Mouse (Mus musculus) retina, adult 2 months (tissue): Measurements from ENCODE around the gene Ramac.
A peak's percentile ranks its signal among the peaks of the same experiment; 100 is the strongest.

Experiments
- DNase-seq: peaks from one replicate; pipeline ENCODE4 v3.0.0-alpha.2; 2012; ENCODE audit warnings: low read depth, low spot score

Ramac gene

DNA sequence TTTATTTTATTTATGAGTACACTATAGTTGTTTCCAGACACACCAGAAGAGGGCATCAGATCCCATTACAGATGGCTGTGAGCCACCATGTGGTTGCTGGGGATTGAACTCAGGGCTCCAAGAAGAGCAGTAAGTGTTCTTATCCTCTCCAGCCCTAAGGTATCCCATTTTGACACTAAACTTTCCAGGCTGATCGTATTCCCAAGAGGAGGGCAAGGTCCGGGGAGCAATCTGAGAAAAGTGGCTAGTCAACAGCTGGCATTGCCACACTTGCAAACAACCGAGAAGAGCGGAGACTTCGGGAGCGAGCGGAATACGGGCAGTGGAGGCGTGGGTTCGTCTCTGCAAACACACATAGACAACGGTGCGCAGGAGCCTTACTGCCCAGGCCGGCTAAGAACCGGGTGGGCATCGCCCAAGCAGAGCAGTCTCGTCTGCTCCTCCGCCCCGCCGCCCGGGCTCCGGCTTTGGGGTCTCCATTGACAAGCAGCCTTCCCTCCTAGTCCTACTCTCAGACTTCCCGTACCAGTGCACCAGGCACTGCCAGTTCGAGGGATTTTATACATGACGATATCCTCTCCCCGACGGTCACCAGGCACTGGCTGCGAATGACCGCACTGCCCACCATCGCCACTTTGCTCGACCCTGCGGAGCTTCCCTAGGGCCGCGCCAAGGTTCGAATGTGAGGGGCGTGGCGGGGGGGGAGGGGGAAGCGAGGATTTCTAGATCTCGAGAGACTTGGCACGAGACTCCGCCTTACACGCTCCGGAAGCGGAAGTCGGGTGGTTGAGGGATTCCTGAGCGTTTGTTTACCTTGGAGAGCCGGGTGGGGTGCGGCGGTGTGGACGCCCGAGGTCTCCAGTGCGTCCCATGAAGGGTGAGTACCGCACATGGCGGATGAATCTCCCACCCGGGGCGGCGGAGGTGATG is at the start of gene Ramac:
Gene Ramac, plus strand, starts transcription at position 746 of the 930 bp plus-strand sequence.
- peak; percentile 80 for DNase-seq

DNA sequence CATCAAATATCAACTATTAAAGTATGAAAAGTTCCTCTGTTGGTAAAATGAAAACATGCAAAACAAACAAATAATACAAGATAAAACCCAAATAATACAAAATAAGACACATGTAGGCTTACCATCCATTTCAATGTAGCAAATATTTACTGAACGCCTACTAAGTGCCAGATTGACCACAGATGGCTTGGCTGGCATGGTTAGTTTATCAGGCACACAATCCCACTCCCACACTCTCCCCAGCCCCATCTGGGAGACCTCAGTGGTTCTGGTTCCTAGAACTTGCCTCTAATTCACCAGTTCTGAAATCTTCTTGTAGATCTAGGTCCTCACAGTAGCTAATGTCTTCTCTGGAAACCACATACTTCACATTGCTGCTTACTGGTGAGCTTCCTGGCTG is 44.1 kb upstream of the Ramac start:
- DNase-seq = no peak

DNA sequence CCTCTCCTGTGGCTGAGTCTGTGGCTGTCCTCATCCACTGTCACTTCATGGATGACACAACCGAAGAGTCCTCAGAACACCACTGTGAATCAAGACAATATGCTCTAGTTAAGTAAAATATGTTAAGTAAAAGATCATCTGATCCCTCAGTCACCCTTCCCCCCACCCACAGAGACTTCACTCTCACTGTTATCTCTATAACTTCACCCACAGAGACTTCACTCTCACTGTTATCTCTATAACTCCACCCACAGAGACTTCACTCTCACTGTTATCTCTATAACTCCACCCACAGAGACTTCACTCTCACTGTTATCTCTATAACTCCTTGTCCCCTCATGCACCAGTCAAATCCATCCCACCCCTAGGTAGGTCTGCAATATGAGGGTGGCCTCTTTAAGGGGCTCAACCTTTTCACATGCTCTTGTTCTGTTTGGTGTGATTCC is 43.5 kb upstream of the Ramac start:
- no peak for DNase-seq

DNA sequence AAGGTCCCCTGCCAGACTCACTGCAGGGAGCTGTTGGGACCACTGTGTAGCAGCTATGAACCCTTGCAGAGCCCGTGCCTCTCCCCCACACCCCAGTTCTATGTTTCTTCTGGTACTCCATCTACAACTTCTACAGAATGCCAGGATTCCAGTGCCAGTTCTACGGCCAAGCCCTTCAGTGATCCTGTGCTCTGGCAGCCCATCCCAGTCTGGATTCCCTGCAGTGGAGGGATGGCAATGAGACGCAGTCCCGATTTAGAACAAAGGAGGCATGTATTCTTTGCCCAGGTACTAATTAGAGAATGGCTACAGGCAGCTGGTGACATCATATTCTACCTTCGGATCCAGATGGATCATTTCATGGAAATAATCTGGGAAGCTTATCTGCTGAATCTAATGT is 41.5 kb upstream of the Ramac start:
- DNase-seq = no peak

DNA sequence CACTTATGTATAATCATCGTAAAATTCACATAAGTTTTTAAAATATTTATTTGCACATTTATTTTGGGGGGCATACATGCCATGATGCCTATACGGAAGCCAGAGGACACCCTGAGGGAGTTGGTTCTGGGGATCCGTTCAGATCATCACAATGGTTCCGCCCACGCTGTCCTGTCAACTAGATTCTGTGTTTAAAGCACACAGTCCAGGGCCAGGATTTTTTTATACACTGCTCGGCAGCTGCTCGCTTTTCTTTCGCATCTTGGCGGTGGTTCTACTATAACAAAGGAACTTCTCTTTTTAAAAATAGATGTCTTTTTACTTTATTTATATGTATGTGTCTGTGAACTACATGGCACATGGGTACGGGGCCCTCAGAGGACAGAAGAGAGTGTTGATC is 38.9 kb upstream of the Ramac start:
- no peak for DNase-seq

DNA sequence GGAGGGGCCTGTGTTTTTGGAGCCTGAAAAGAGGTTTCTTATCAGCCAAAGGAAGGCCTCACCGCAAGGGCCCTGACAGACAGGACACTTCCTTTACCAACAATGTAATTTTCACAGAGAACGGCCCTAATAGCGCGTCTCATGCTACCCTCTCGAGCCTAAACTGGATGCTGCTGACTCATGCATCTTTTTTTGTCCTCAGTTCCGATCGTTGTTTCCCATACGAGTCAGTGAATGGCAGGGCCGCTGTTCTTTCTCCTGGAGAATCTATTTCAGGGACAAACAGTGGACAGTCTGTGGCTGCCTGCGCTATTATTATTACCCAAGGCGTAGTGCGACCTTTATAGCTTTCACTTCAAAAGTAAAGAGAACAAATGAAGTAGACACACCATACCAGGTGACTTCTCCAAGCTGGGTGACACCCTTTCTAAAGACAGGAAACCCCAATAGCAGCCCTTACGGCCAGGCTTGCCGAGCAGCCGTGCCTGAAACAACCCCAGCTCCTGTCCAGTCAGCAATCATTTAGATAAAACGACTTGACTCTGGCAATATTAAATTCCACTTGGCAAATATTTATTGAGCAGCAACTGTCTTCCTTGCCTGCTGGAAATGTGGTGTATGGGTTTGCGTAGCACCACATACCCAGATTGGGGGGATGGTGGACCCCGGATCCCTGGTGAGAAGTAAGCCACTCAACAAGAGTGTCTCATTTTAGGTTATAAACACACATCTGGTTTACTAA is 36.6 kb upstream of the Ramac start:
- DNase-seq = no peak

DNA sequence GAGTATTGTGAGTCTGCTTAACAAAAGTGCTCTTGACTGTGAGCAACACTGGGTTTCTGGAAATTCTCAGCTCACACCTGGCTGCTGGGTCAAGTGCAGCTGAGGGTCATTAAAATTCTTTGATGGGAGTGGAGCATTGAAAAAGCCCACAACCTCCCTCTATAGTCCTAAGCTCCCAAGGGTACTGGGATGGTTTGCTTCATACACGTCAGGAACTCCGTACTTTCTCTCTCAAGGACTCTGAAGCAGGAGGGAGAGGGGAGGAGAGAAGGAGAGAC is 36.1 kb upstream of the Ramac start:
- DNase-seq = no peak

DNA sequence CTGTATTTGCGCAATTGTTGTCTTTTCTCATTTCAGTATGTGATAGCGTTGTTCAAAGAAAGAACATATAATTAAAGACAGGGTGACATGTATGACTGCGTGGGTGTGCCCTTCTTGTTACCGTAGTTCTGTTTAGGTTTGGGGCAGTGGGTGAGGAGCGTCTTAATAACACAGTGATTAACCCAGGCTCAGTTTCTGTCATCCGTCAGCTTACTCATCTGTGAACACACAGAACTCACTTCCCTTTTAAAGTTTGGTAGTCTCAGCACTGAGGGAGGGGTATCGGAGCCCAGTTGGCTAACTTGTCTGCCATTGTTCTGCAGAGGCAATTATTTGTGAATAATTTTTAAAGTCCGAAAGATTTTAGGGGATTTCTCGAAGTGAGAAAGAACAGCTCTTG is 35.0 kb upstream of the Ramac start:
- no peak for DNase-seq

DNA sequence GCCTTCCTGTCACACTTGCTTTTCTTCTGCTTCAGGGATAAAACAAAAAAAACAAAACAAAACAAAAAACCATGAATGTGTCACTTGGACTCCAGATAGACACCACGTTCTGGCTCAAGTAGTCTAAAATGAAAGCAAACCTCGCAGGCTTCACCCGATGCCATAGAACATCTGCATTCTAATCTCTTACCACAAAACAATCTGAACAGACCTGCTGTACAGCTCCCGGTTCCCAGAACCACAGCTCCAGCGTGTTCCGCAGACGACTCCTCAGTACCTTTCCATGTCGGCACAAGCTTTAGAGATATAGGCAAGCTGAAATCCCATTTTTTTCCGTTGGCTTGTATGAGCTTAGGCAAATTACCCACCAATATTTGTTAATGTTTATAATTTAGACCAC is 32.9 kb upstream of the Ramac start:
- no peak for DNase-seq

DNA sequence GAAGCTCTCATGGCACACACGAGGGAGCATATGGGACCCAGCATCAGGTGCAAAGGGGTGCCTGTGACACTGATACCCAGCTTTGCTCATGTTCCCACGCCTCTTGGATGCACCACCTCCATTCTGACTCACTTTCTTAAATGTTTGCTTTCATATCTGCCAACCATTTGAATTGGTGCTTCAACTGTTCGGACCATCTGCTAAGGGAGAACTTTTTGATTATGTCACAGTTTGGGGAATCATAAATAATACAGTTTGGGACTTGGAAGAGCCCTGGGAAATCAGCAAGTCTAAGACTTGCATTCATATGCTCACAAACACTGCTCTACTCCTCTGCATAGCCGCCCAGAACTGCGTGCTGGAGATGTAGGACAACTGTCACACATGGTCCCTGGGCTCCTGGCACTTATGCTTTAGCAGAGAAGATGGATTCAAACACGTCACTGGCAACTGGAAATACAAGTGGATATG is 31.5 kb upstream of the Ramac start:
- DNase-seq = no peak

DNA sequence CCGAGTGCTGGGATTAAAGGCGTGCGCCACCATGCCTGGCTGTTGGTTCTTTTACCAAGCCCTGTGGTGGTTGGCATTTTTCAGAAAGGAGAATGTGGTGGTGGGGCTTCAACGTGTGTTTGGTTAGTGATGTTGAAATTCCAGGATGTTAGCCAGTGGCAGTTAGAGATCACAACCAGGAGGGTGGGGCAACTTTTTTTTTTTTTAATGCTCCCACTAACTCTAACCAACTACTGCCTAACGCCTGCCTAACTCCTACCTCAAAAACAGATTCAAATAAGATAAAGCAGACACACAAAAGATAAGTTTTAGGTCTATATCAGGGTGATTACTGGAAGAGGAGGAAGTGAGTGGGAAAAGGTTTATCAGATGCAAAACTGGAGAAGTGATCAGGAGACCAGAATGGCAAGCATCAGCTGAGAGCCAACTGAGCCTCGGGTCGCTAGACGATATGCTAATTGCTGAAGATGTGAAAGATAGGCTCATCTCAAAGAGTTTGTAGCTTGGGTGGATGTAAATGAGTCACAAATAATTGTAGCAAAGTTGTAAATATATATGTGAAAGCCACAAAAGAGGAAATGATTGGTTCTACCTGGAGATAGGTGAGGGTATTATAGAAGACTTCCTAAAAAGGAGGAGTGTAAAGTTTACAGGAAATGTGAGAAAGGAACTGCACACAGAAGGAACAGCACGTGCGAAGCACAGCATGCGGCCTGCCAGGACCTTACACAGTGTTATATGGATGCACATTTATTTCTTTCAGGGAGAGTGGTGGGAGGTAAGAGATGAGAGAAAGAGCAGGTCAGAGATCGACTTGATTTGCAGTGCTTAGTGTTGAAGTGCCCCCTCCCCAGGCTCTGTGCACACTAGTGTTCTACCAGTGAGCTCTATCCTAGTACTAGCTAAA is 30.3 kb upstream of the Ramac start:
- no peak for DNase-seq

DNA sequence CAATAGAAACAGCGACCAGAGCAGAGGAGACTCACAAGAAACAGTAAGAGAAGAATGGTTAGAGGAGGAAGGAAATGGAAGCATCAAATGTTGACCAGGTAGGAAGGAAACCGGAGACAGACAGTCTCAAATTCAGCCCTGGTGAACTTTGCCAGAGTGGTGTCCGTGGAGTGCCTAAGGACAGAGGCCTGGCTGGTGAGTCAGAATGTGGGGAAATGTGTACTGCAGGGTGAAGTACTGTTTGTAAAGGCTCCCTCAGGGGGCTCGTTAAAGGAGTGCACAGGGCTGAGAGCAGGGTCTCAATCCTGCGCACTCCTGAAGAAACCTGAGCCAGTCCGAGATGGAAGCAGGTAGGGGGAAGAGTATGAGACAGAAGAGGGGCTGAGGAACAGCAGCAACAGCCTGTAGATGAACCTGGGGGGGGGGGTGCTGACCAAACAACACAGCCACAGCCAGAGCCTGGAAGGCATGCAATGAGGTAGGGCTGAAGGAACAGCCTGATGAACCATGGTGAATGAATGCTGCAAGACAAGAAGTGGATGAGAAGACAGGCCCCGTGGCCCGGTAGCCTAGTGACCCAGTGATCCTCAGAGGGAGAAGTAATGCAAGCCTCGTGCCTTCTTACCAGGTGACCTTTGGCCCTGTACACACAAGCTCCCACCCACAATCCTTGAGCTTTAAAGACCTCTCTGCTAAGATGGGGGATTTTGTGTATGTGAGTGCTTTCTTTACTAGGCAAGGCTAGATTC is 27.3 kb upstream of the Ramac start:
- DNase-seq = no peak

DNA sequence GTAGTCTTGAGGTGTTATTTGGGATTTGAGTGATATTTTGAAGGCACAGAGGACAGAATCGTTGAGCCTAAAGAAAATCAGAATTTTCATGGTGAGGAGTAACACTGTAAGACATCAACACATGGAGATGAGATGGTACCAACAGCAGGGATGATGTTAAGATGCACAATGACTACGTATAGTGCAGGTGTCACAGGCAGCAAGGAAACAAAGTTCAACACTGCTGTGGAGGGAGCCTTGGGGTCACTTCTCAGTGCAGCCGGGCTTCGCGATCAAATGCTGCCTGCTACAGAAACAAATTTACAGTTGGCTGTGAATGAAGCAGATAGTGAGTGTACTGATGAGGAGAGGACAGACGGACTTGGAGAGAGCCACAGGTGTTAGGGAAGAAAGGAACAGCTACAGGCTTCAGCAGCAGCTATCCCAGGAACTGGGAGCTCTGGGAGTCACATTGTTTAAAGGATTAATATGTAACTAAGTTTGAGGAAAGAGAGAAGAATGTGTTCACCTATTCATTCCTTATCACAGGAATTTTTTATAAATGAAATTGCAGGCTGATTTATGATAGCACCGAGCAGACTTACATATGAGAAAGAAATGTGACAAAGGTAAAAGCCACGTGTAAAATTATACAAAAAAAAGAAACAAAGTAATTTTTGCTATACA is 23.9 kb upstream of the Ramac start:
- no peak for DNase-seq

DNA sequence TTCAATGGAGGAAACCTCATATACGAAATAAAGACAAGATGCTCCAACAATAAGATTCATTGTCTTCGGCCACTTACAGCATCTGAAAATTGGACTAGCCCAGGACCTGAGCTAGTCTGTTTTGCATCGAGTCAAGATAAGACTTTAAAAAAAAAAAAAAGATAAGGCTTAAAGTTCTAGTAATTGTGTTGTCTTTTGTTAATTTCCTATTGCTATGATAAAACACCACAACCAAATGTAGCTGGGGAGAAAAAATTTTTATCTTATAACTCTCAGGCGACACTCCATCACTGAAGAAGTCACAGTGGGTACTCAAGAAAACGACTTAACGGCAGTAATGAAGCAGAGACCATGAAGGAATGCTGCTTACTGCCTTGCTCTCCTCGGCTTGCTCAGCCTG is 22.7 kb upstream of the Ramac start:
- DNase-seq = no peak

DNA sequence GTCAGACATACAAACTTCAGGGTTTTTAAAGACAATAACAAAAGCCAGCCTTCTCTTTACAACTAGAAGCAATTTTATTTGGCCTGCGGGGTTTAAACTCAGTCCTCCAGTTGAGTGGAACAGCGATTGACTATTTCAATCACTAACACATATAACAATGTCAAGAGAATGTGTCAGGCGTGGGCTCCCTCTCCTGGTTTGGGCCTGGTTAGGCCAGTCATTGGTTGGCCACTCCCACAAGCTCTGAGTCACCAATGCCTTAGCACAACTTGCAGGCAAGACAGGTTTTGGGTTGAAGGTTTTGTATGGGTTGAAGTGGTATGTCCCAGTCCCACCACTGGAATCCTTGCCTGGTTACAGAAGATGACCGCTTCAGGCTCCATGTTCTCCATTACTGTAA is 18.6 kb upstream of the Ramac start:
- DNase-seq = no peak

DNA sequence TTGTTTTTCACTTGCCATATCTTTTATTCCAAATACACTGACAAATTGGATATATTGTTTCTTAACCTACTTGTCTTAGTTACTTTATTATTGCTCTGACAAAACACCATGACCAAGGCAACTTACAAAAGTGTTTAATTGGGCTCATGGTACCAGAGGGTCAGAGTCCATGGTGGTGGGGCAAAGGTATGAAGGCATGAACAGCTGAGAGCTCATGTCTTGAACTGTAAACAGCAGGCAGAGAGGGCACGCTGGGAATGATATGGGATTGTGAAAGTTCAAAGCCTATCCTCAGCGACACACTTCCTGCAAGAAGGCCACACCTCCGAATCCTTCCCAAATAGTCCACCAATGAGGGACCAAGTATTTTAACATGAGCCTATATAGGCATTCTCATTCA is 14.8 kb upstream of the Ramac start:
- no peak for DNase-seq

DNA sequence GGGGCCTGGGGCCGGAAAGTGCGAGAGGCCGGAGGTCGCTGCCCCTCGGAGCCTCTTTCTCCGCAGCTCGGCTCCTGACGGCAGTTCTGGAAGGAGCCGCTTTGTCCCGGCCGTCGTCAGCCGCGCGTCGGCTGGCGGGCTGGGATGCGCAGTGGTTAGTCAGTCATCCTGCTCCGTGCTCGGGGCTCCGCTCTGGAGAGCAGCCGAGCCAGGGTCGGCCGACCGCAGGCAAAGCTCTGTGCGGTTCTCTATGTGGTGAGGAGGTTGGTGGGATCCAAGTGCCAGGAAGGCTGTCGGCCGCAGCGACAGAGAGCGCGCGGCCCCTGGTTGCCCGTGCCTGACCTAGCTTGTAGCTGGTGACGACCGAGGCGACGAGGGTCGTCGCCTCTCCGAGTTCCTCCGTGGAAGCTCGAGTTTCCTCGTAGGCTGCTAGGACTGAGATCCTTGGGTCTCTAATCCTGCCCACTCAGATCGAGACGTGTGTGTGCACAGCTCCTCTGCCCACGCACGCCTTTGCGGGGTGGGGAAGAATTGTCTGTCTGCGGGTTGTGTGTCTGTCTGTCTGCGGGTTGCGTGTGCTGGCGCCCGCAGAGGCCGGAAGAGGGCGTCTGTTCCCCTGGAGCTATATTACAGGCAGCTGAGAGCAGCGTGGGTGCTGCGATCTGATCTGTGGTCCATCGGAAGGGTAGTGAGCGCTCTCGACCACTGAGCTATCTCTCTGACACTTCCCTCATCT is 553 bp downstream of the Ramac start:
- no peak for DNase-seq

DNA sequence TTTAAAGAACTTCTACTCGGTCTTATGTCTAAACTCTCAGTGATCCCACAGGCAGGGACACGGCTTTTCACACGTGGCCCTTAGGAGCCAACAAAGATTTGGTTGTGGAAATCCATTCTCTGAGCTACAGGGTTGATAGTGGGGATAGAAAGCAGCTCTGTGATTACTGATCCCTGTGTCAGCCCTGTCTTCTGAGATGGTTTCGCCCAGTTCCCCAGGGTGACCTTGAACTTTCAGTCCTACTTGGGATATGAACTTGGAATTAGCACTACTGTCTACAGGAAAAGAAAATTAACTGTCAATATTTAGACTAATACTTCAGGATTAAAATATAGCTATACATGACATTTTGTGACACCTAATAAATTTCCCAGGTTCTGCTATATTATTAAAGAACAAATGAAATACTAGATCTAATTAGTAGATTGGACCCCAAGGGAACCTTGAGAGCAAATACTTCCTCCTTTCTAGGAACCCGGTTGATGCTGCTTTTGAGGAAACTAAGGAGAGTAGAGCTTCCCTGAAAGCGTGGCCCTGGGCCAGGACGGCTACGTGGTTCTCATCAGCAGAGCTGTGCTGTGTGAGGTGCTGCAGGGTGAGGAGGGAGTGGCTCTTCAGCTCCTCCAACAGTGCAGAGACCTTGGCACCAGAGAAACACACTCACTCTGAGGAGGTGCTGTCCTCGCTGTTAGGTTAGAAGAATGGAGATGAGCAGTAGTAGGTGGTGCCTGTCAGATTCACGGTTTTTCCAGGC is 10.2 kb downstream of the Ramac start:
- DNase-seq = no peak

DNA sequence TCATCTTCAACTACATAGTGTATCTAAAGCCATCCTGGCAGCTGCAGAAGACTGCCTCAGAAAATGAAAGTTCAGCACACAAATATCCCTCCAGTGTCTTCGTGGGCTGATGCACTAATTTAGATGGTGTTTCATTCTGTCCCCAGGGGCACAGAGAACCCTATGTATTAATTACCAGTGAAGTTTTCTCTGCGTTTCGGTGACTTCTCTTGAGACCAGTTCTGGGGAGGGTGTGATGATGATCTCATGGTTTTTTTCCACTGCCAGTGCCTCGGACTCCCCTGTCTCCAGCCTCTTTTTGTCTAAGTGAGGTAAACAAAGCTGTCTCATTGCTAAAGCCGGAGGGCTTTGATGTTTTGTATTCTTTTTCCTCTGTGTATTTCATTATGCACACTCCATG is 12.6 kb downstream of the Ramac start:
- DNase-seq = no peak
